Comparison of ENCODE assay signal across 9 mouse cellular contexts in genomic region chr4:117770935-117771334, GRCm38 (mm10). TPM values are rescaled to one million over a fixed set of nuclear protein-coding genes. Genes with fewer than 3 reads are reported as not detected.
A peak's percentile ranks its signal among the peaks of the same experiment; 100 is the strongest.
DNase-seq lines count a peak whose midpoint lies in the region; ATAC-seq and TF ChIP-seq lines count a peak whose summit lies in the region.
"Had no signal": no experiment of that assay in that cellular context is flagged by ENCODE, and none has a peak within 500 bp of the region (broad histone marks: within the 10 kb centered on the region; RNA-seq: fewer than 3 reads in every experiment).

No protein-coding gene starts in this region.

- ATAC-seq in neural tube, embryonic 11.5 days (ENCODE audit: insufficient read depth, low FRiP score, low TSS enrichment) = no peak

- no peak overlapping the region for H3K9ac ChIP-seq in neural tube, embryonic 11.5 days (ENCODE audit: low read length)
- H3K9ac ChIP-seq: neural tube, embryonic 12.5 days had no signal

- no peak overlapping the region for H3K27ac ChIP-seq in thymus, adult 2 months (ENCODE audit: control insufficient read depth, insufficient read depth, low read length)
- no peak overlapping the region for H3K27ac ChIP-seq in neural tube, embryonic 11.5 days (ENCODE audit: low read depth, low read length)
- H3K27ac ChIP-seq: neural tube, embryonic 12.5 days had no signal

- DNase-seq in thymus, adult 2 months = peak; percentile 61
- DNase-seq in thymus, adult 18-20 months = no peak
- peak; percentile 58 for DNase-seq in brain, embryonic 18.5 days (ENCODE audit: low read depth, low spot score)
- peak; percentile 36 for DNase-seq in fibroblast of lung, adult 2 months (ENCODE audit: low read depth)
- peak; percentile 52 for DNase-seq in induced T-regulatory cell, adult 2 months (ENCODE audit: low read depth)
- DNase-seq in left cerebral cortex, adult 9 months (ENCODE audit: low spot score in 2 of 2) = peak; percentile 8 to 83
- DNase-seq in neural tube, embryonic 11.5 days (ENCODE audit: low spot score) = peak; percentile 77
- DNase-seq in thymus, postnatal 36 days = peak; percentile 6 to 22

- H3K9me3 ChIP-seq in neural tube, embryonic 11.5 days (ENCODE audit: control insufficient read depth, low read length) = no peaks in the 10 kb centered on the region
- H3K9me3 ChIP-seq: neural tube, embryonic 12.5 days had no signal

- TF ChIP-seq CTCF in thymus, adult 2 months (IDR thresholded peaks at IDR 0.05; ENCODE audit: borderline replicate concordance, control insufficient read depth, extremely low read depth, insufficient read depth, low read length, poor library complexity) = no peak

- H3K36me3 ChIP-seq in thymus, adult 2 months (ENCODE audit: control insufficient read depth, insufficient read depth, low read length) = no peaks in the 10 kb centered on the region
- H3K36me3 ChIP-seq in neural tube, embryonic 11.5 days (ENCODE audit: control insufficient read depth, insufficient read depth, low read length) = no peaks in the 10 kb centered on the region
- H3K36me3 ChIP-seq: neural tube, embryonic 12.5 days had no signal

- 29% methylated on average over 5 of the region's 5 CpGs for WGBS in thymus, adult 2 months
- WGBS in neural tube, embryonic 11.5 days = 18% methylated on average over 5 of the region's 5 CpGs

- no peaks in the 10 kb centered on the region for H3K27me3 ChIP-seq in thymus, adult 2 months (ENCODE audit: control insufficient read depth, insufficient read depth, low read length)
- no peaks in the 10 kb centered on the region for H3K27me3 ChIP-seq in neural tube, embryonic 11.5 days (ENCODE audit: control insufficient read depth, insufficient read depth, low read length)
- H3K27me3 ChIP-seq: neural tube, embryonic 12.5 days had no signal

- no peak overlapping the region for H3K4me2 ChIP-seq in neural tube, embryonic 11.5 days (ENCODE audit: low read depth)
- H3K4me2 ChIP-seq: neural tube, embryonic 12.5 days had no signal

- no peak for TF ChIP-seq POLR2A in thymus, adult 2 months (IDR thresholded peaks at IDR 0.05; ENCODE audit: control insufficient read depth, extremely low read depth, insufficient read depth, low read length, poor library complexity)

- no peaks in the 10 kb centered on the region for H3K4me1 ChIP-seq in thymus, adult 2 months (replicated peaks; ENCODE audit: control insufficient read depth, insufficient read depth, low read length)
- no peaks in the 10 kb centered on the region for H3K4me1 ChIP-seq in neural tube, embryonic 11.5 days (ENCODE audit: control insufficient read depth, insufficient read depth, low read length)
- H3K4me1 ChIP-seq: neural tube, embryonic 12.5 days had no signal

- no peak overlapping the region for H3K4me3 ChIP-seq in thymus, adult 2 months (ENCODE audit: control insufficient read depth, insufficient read depth, low read length)
- no peak overlapping the region for H3K4me3 ChIP-seq in neural tube, embryonic 11.5 days (ENCODE audit: low read depth, low read length)
- H3K4me3 ChIP-seq: neural tube, embryonic 12.5 days had no signal

RNA-seq across cellular contexts. Expression of gene Klf17, which starts 5.5 kb away (rescaled TPM):
- not detected in 2 replicates for polyA plus RNA-seq in thymus, adult 2 months (2012; rRNA removed)
- not detected in 2 replicates for polyA plus RNA-seq in neural tube, embryonic 11.5 days (2014; fragmentation: Nextera tagmentation; extraction: Ambion mirVana)
- polyA plus RNA-seq: neural tube, embryonic 12.5 days had no signal

RNA-seq across cellular contexts. Expression of gene Gm12845, which starts 46.7 kb away (rescaled TPM):
- polyA plus RNA-seq in thymus, adult 2 months (2012; rRNA removed) = 0.09 TPM in 1 of 2 replicates, not detected in the other
- polyA plus RNA-seq in neural tube, embryonic 11.5 days (2014; fragmentation: Nextera tagmentation; extraction: Ambion mirVana) = not detected in 2 replicates
- polyA plus RNA-seq: neural tube, embryonic 12.5 days had no signal

Comparison
In these comparisons a context has a peak if more than half of its experiments do, and no peak if none do; other contexts are left out.
1. DNase-seq: peak in thymus, adult 2 months (single experiment), brain, embryonic 18.5 days (single experiment), fibroblast of lung, adult 2 months (single experiment), induced T-regulatory cell, adult 2 months (single experiment), left cerebral cortex, adult 9 months (2 of 2), neural tube, embryonic 11.5 days (single experiment) and thymus, postnatal 36 days (2 of 2); none in thymus, adult 18-20 months (0 of 2).